Mouse (Mus musculus) spleen, adult 2 months (tissue): Measurements from ENCODE around the gene Garem2.

Experiments used
- CTCF ChIP-seq: fragments of 200-500 bp; IDR thresholded peaks from 2 replicates; pipeline ENCODE4 v1.5.1; 2011; ENCODE audit warnings: mild to moderate bottlenecking, inconsistent platforms; ENCODE audit not compliant: insufficient read depth, insufficient read length, insufficient replicate concordance; ENCODE audit errors: extremely low read depth
- POLR2A ChIP-seq: fragments of 200-500 bp; IDR thresholded peaks from 2 replicates; pipeline ENCODE4 v1.6.1; 2011; ENCODE audit warnings: low read depth, low read length, inconsistent platforms

DNA sequence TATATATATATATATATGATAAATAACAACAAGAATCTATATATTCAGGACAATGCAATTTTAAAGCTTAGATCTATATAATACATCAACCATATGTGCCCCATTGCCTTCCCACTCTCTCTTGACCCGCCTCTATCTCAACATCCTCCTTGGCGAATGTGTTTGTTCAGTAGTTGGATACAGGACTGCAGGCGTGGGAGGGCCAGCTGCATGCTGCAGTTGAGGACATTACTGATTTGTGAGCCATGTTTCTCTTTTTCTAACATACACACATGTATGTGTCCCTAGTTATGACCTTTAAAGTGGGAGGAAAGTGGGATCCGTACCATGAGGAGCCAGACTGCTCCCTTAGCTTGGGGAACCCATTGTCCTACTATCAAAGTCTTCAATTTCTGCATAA, 26.3 kb downstream of the Garem2 start:
- TF ChIP-seq CTCF, result no peak
- no peak for TF ChIP-seq POLR2A
